Mouse (Mus musculus): ENCODE data around the gene Dnajc24.
A peak's percentile ranks its signal among the peaks of the same experiment; 100 is the strongest.

The Dnajc24 gene

GRCm38 (mm10) chr2:106002835-106003739 lies at the start of gene Dnajc24:
Gene Dnajc24 (minus strand): TSS chr2:106003549.
- DNase-seq = peak; percentile 98

- peak; percentile 29 for DNase-seq
These were observed 43.3 kb upstream of the Dnajc24 start for GRCm38 (mm10) chr2:106046686-106047085.

DNA sequence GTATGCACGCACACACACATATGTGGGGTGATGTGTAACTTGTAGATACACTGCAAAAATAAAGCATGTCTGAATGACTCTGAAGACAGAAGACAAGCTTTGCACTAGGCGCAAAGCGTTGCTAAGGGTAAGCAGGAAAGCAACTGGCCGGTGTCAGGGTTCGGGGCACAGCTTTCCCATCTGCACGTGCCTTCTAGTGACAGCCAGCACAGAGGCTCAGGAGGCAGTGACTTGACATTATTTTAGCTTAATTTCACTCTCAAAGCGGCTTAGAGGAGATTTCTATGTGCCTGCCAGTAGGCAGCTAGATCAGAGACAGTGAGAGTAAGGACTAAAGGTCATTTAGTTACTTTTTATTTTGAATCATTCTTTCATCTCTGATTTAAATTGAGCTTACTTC lies 39.1 kb upstream of the Dnajc24 start:
- DNase-seq = peak; percentile 28

GRCm38 (mm10) chr2:106041961-106042360 lies 38.6 kb upstream of the Dnajc24 start:
- DNase-seq = peak; percentile 55

DNA sequence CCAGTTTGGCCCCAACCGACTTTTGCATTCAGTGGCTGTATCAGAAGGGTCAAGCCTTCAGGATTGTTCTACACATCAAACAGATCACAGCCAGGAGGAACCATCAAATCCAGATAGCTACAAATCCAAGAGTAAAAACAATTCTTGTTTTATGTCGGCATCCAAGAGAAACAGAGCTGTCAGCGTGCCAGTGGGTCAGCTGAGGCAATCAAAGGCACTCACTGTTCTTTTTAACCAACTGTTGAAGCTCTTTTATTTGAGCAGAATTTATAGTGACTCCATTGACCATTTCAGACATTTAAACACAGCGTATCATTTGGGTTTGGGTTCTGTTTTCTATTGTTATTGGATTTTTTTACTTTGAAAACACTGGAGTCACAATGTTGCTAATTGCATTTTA lies 34.9 kb upstream of the Dnajc24 start:
- DNase-seq = no peak

- no peak for DNase-seq
These were observed 21.5 kb upstream of the Dnajc24 start for GRCm38 (mm10) chr2:106024895-106025294.

DNA sequence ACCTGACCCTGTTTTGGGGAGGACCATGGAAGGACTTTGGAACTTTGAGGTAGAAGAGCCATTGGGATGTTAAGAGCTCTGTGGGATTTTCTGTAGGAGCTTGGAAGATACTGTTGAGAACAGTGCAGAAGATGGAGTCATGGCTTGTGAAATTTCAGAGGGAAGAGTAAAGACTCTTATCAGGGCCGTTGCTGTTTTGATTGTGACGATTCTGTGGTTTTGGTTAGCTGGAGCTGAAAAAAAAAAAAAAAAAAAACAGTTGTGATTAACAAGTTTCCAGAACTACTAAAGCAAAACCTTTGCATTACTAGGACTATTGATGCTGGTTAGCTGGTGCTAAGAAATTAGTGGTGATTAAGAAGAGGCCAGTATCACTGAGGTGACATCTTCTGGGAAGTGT lies 5.1 kb upstream of the Dnajc24 start:
- no peak for DNase-seq

DNA sequence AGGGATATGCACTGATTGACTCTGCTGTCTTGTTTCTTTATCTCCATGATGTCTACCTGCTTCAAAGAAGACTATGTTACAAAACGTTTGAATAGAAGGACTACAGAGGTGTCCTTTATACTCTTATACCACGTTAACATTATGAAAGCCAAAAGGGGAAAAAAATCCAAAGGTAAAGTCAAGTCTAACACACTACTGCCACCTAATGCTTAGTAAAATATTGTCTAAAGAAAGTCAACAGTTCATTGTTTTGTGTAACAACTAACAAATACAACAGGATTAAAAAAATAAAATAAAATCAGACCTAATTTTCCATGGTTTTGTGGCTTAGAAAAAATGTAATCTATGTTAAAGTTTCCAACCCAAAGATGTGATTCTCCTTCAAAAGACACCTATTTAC lies 15.3 kb downstream of the Dnajc24 start:
- no peak for DNase-seq

- no peak for DNase-seq
These were observed 16.2 kb downstream of the Dnajc24 start for GRCm38 (mm10) chr2:105987131-105987530.

GRCm38 (mm10) chr2:105985206-105985605 lies 18.1 kb downstream of the Dnajc24 start:
- no peak for DNase-seq

DNA sequence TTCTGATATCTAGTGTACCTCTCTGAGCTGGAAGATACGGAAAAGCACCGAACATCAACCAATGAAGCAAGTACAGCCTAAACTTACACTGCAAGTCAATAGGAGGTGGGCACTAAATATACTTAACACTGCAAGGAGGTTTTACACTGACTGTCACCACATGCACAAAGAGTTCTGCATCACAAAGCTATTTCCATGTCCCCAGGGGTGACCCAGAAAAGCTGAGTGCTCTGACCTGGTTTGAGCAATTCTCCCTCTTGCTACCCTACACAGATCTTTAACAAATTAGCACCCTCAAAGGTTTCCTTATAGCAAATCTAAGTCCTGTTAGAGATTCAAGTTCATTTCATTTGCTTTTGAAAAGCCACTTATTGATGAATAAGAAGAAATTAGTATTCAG lies 25.3 kb downstream of the Dnajc24 start:
- no peak for DNase-seq

DNA sequence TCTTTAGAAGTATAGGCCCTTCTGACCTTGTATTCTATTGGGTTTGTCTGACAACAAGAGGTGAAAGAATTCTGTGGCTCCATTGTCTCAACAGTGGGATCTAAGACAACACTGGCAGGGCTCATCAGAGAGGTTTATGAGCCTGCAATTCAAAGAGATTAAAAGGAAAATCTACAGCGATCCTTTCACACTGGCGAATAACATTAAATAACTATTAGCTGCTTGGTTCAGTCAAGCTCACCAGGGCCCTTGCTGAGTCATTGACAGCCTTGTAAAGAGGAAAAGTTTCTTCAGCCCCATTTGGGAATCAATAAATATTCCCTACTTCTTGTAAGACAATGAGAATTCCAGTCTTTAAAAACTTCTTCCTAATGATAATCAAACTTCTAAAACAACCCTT lies 29.4 kb downstream of the Dnajc24 start:
- no peak for DNase-seq

DNA sequence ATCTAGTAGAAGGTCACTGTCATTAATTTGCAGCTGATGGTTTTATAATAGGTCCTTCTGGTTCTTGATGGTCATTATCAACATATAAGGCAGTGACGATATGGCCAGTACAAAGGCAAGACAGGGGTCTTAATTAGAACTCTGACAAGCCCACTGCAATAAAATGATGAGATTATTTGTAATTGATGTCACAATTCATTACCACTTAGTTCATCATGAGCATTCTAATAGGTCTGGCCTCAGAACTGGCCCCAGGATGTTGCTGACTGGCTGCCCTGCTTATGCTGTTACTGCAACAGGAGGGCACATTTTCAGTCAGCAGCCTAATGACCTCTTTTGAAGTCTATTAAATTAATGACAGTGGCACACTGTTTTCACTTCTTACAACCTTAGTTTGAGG lies 39.9 kb downstream of the Dnajc24 start:
- DNase-seq = no peak

DNA sequence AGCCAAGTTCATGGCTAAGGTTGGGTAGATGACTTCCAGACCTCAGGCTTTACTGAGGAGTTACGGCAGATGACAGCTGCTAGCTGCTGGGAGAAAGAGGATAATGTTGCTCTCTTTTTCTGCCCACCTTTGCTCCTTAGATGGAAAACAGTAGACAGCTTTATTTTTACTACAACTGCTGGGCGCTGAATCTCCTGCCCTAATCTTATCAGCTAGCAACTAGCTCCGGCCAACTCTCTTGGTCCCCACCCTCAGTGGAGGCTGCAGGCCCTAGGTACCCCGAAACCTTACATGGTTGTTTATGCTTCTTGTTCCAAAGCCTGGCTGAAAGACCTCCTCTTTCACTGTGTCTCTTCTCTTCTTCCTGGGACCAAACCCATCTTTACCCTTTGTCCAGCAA lies 49.5 kb downstream of the Dnajc24 start:
- no peak for DNase-seq

- DNase-seq = no peak
These were observed 51.9 kb downstream of the Dnajc24 start for GRCm38 (mm10) chr2:105951350-105951940.

DNA sequence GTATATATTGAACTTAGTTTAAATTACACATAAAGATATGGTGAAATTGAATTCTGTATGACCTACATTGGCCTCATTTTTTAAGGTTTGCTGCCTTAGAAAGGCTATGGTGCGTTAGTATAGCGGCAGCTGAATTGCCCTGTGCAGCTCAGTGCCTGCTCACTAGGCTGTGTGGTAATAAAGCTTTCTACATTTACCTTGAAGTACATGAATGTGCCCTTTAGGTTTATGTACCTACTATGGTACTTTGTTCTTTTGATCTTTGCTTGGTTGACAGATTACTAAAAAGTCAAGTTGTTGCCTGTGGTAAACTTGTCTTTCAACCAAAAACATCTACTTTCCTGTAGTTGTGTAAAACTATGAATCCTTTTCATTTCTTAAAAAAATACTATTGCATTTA lies 53.2 kb downstream of the Dnajc24 start:
- no peak for DNase-seq

- DNase-seq = no peak
These were observed 85.6 kb downstream of the Dnajc24 start for GRCm38 (mm10) chr2:105917623-105918346.

All from heart, adult 11 months (tissue).